Mouse (Mus musculus) urinary bladder, adult 18-20 months (tissue): ENCODE data around the gene Yae1d1.
"Not testable (repeated sequence)": the region's sequence is repeated elsewhere in the genome, so short reads cannot be mapped to it uniquely, and the experiment has no call there.

Experiments used
- DNase-seq, 2 experiments: peaks; one replicate each; pipeline ENCODE4 v3.0.0; 2022; ENCODE audit warnings: low spot score in 2 of 2, mixed read lengths in 2 of 2

Yae1d1 gene

GRCm38 (mm10) chr13:17992697-17993514, at the start of gene Yae1d1:
Yae1d1 (minus strand) TSS chr13:17993349.
- DNase-seq = peak; percentile 83 to 93

DNA sequence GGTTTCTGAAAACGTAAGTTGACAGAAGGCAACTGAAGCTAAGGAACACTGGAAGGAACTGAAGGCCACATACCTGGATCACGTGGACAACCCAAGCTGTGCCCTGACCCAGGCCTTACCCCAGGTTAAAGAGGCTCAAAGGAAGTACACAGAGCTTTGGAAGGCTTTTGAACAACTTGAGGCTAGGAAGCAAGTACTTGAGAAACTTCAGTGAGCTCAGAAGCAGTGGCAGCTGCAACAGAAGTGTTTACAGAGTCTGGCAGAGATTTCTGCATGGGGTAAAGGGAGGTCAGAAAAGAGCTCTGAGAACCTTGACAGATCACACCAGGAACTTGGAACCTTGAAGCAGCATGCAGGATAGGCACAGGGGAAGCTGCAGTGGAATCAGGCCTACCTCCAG, 45.7 kb upstream of the Yae1d1 start:
- DNase-seq = no peak

DNA sequence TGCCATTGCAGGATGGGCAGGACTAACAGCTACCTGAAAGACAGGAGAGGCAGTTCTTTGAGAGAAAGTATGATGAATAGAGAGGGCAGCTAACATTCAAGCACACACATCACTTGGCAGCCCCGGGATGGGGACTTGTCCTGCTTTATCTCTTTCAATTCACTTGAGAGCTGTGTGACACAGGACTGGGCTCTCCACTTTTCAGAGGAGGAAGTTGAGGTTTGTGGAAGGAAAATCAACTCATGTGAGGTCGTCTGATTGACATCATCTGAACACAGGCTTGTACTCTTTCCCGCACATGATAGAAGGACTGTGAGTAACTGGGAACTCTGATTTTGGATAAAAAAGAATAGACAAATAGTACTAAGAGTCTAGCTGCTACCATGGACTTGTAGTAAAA, 23.5 kb upstream of the Yae1d1 start:
- DNase-seq = no peak

- DNase-seq = no peak
Measured at GRCm38 (mm10) chr13:18013205-18013604, 20.1 kb upstream of the Yae1d1 start.

- DNase-seq = no peak
Measured at GRCm38 (mm10) chr13:18011055-18011454, 17.9 kb upstream of the Yae1d1 start.

- DNase-seq = no peak
Measured at GRCm38 (mm10) chr13:17993515-17993847, 332 bp upstream of the Yae1d1 start.

- DNase-seq = no peak
Measured at GRCm38 (mm10) chr13:17992009-17992408, 1.1 kb downstream of the Yae1d1 start.

- peak; percentile 2 to 9 for DNase-seq
Measured at GRCm38 (mm10) chr13:17983194-17983593, 10.0 kb downstream of the Yae1d1 start.

GRCm38 (mm10) chr13:17982634-17983033, 10.5 kb downstream of the Yae1d1 start:
- no peak for DNase-seq

DNA sequence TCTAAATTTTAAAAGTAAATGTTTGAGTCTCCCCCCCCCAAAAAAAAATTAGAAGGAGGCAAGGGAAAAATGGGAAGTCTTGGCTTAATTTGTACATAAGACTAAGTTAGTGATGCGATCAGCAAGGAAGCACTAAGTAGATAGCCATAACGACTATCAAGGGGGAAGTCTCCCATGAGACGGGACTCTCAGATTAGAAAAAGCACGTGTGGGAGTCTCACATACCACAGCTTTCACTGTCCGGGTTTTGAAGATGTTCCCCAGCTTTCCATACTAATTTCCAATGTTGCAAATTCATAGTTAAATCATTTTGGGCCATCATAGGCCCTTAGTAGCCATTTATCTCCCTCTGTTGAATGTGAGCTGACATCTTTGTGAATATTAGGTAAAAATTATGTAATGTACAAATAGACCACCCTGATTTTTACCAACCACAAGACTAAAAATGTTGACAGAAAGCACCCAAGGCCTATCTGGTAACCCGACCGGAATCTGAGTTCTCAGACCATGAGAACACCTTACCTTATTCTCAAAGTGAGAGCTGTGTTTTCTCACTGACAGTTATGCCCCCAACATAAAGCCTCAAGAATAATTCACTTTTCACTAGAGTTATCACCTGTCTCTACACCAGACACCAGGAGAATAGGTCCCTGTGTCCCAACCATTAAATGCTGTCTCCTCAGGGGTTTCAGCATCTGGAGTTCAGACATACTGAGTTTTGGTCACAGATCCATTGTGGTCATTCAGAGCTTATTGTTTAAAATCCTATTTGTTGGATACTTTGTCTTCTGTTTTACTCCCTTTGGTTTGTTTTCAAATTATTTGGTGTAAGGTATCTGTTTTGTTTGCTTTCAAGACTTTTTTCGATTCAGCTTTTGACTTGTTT, 16.1 kb downstream of the Yae1d1 start:
- no peak for DNase-seq

- DNase-seq = peak in 1 of 2 experiments; percentile 47
Measured at GRCm38 (mm10) chr13:17975891-17976290, 17.3 kb downstream of the Yae1d1 start.

- no peak for DNase-seq
Measured at GRCm38 (mm10) chr13:17975457-17975856, 17.7 kb downstream of the Yae1d1 start.

DNA sequence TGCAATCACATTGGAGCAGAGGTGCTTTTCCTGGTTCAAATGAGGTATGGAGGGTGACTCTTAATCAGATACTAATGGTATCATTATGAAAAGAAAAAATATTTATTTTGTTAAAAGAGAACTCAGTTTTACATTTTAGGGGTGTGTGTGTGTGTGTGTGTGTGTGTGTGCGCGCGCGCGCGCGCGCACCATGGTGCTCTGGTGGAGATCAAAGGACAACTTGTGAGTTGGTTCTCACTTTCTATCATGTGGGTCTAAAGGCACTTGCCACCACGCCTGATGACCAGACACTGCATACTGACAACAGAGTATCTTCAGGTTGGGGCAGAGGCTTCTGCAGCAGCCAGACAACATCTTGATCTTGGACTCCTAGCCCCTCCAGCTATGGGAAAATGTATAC, 18.4 kb downstream of the Yae1d1 start:
- DNase-seq = no peak

DNA sequence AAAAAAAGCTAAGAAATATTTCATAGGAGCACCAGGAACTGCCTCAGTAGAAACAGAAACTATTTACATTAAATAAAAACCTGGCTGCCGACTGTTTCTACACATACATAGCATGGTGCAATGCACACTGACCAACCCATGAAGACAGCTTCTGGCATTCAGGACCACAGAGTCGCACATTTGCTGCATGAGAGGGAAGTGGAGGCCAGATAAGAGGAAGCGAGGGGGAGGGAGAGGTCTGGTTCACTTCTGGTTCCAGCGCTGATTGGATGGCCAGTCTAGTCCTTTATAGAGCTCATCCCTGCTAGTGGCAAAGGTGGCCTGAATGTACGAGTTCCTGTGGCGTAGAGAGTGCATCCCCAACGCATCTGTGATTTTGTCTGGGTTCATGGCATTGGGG, 32.5 kb downstream of the Yae1d1 start:
- no peak for DNase-seq

- no peak for DNase-seq
Measured at GRCm38 (mm10) chr13:17954282-17954681, 38.9 kb downstream of the Yae1d1 start.

- DNase-seq = not testable (repeated sequence)
Measured at GRCm38 (mm10) chr13:17950581-17950980, 42.6 kb downstream of the Yae1d1 start.

- no peak for DNase-seq
Measured at GRCm38 (mm10) chr13:17949555-17949954, 43.6 kb downstream of the Yae1d1 start.

- DNase-seq = peak; percentile 92 to 96
Measured at GRCm38 (mm10) chr13:17944078-17944917, 48.9 kb downstream of the Yae1d1 start, which contains the start of gene Rala. Rala (minus strand) TSS chr13:17944239.

GRCm38 (mm10) chr13:17943306-17944077, 49.7 kb downstream of the Yae1d1 start:
- peak in 1 of 2 experiments; percentile 6 for DNase-seq

DNA sequence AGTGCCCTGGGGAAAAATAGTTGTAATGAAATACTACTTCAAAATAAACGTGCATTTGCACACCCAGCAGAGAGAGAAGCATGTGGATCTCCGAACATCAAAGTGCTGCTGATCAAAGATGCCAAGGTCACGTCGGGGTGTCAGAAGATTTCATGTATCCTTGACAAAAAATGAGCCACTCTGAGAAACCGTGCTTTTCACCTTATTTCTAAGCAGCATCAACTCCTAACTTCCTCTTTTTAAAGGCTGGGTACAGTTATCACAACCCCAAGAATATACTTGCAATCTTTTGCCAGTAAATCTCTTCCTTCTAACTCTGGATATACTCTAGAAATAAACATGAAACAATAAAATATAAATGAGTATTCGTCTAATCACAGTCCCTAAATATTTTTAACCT, 50.8 kb downstream of the Yae1d1 start:
- no peak for DNase-seq
